Mouse (Mus musculus) olfactory bulb, adult 2 months (tissue): ENCODE results near the gene Zfhx3.

Experiments used
- CTCF ChIP-seq: fragments of 200-500 bp; IDR thresholded peaks from 2 replicates; pipeline ENCODE4 v1.5.1; 2012; ENCODE audit warnings: low read depth, mild to moderate bottlenecking, low read length, moderate library complexity; ENCODE audit not compliant: insufficient read depth
- POLR2A ChIP-seq: fragments of 200-500 bp; IDR thresholded peaks from 2 replicates; pipeline ENCODE4 v1.6.1; 2012; ENCODE audit warnings: mild to moderate bottlenecking, low read depth, low read length, moderate library complexity; ENCODE audit not compliant: insufficient read depth

DNA sequence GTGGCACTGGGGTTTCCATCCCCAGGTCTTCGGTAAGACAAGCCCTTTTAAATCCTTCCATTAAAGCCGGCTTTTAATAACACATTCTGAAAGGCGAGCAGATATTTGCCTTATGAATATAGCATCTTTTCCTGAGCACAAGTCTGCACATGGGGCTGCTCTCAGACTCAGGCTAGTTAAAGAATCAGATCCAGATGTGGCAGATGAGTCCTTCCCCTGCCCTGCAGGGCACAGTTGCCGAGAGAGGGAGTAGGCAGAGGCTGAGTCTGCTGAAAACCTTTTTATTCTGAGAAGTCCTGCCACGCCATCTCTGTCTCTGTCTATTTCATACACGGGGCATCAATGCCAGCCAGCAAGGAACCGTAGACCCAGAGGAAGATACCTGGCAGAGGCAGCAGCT lies 289.9 kb downstream of the Zfhx3 start:
- TF ChIP-seq POLR2A (no peak), CTCF (no peak)
